ENCODE assay signal across 25 mouse cellular contexts in the genomic region with DNA sequence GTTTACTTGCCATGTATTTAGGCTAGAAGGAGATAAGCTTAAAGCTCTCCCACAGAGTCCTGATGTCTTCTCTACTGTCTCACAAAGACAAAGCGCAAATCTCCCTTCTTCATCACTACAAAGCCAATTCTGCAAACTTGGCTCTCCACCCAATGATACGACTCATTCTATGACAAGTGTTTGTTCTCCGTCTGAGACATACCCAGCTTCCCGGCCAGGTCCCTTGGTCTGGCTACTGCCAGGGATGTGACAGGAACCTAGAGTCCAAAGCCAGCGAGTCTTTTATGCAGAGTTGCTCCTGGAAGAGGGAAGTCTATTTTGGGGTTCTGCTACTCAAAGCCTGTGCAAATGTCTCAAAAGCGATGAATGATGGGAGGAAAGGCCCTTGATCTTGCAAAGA.
DNase-seq lines count a peak whose midpoint lies in the region; ATAC-seq and TF ChIP-seq lines count a peak whose summit lies in the region.
"Had no signal": no experiment of that assay in that cellular context is flagged by ENCODE, and none has a peak within 500 bp of the region (broad histone marks: within the 10 kb centered on the region; RNA-seq: fewer than 3 reads in every experiment).

No protein-coding gene starts in this region.

- peaks cover 3% of the 10 kb centered on the region; the same call in 1 of the 2 replicates for H3K4me1 ChIP-seq in forebrain, postnatal 0 days (ENCODE audit: insufficient read depth)
- H3K4me1 ChIP-seq in forebrain, embryonic 15.5 days = peaks cover 19% of the 10 kb centered on the region
- no peaks in the 10 kb centered on the region for H3K4me1 ChIP-seq in midbrain, embryonic 13.5 days (replicated peaks)

- no peak for DNase-seq in forebrain, postnatal 0 days
- peak; percentile 61 for DNase-seq in lung, postnatal 10 days
- DNase-seq in lung, adult 18-20 months = no peak
- DNase-seq in Muller cell, postnatal 12 days (ENCODE audit: inconsistent ontology term) = peak; percentile 62
- DNase-seq in adrenal gland, postnatal 14 days = peak; percentile 37
- no peak for DNase-seq in left cerebral cortex, postnatal 25 days (ENCODE audit: low spot score in 2 of 2)
- DNase-seq: B cell, adult 2 months; cerebellum, adult 18-20 months; cerebellum, adult 9-11 months; cerebellum, postnatal 36 days; gastrocnemius, postnatal 36 days; heart, adult 18-20 months; heart, postnatal 14 days had no signal

- intact Hi-C loops in left cerebral cortex, postnatal 25 days (cut with DNase I) = no loop called here

- H3K27ac ChIP-seq in forebrain, postnatal 0 days (ENCODE audit: low read depth, low read length) = no peak overlapping the region
- H3K27ac ChIP-seq in forebrain, embryonic 15.5 days (replicated peaks) = no peak overlapping the region
- H3K27ac ChIP-seq in midbrain, embryonic 13.5 days = no peak overlapping the region
- H3K27ac ChIP-seq: embryonic facial prominence, embryonic 10.5 days; forebrain, embryonic 13.5 days; heart, embryonic 10.5 days; heart, embryonic 15.5 days; hindbrain, embryonic 13.5 days; hindbrain, postnatal 0 days had no signal

- WGBS in forebrain, postnatal 0 days = 72% methylated on average over 6 of the region's 6 CpGs
- WGBS in forebrain, embryonic 15.5 days = 83% methylated on average over 6 of the region's 6 CpGs
- 90% methylated on average over 6 of the region's 6 CpGs for WGBS in midbrain, embryonic 13.5 days

- H3K4me3 ChIP-seq in forebrain, postnatal 0 days (ENCODE audit: low read depth, low read length) = no peak overlapping the region
- no peak overlapping the region for H3K4me3 ChIP-seq in forebrain, embryonic 15.5 days
- no peak overlapping the region for H3K4me3 ChIP-seq in midbrain, embryonic 13.5 days (replicated peaks)
- H3K4me3 ChIP-seq: embryonic facial prominence, embryonic 10.5 days; forebrain, embryonic 13.5 days; heart, embryonic 10.5 days; heart, embryonic 15.5 days; hindbrain, embryonic 13.5 days had no signal

- no peaks in the 10 kb centered on the region for H3K36me3 ChIP-seq in forebrain, postnatal 0 days (ENCODE audit: insufficient read depth)
- H3K36me3 ChIP-seq in forebrain, embryonic 15.5 days = no peaks in the 10 kb centered on the region
- H3K36me3 ChIP-seq in midbrain, embryonic 13.5 days = no peaks in the 10 kb centered on the region
- H3K36me3 ChIP-seq: G1E had no signal

- no peaks in the 10 kb centered on the region for H3K9me3 ChIP-seq in forebrain, postnatal 0 days (ENCODE audit: low read length)
- H3K9me3 ChIP-seq in forebrain, embryonic 15.5 days = no peaks in the 10 kb centered on the region
- 0 out of 2 replicates have a peak, but pooled peaks cover 3% of the 10 kb centered on the region for H3K9me3 ChIP-seq in midbrain, embryonic 13.5 days
- H3K9me3 ChIP-seq: heart, embryonic 10.5 days; heart, embryonic 15.5 days; hindbrain, embryonic 13.5 days had no signal

- no peak for TF ChIP-seq CTCF in forebrain, postnatal 0 days (IDR thresholded peaks at IDR 0.05; ENCODE audit: low read depth)

- no peak overlapping the region for H3K4me2 ChIP-seq in forebrain, postnatal 0 days (ENCODE audit: low read depth)
- no peak overlapping the region for H3K4me2 ChIP-seq in forebrain, embryonic 15.5 days (replicated peaks)
- no peak overlapping the region for H3K4me2 ChIP-seq in midbrain, embryonic 13.5 days (replicated peaks)
- H3K4me2 ChIP-seq: forebrain, embryonic 13.5 days; heart, embryonic 15.5 days; hindbrain, embryonic 13.5 days had no signal

- no peaks in the 10 kb centered on the region for H3K27me3 ChIP-seq in forebrain, postnatal 0 days (ENCODE audit: insufficient read depth, low read length)
- H3K27me3 ChIP-seq in forebrain, embryonic 15.5 days = no peaks in the 10 kb centered on the region
- no peaks in the 10 kb centered on the region for H3K27me3 ChIP-seq in midbrain, embryonic 13.5 days
- H3K27me3 ChIP-seq: forebrain, embryonic 13.5 days; heart, embryonic 15.5 days; hindbrain, embryonic 13.5 days; Patski had no signal

- H3K9ac ChIP-seq in forebrain, postnatal 0 days = no peak overlapping the region
- H3K9ac ChIP-seq in forebrain, embryonic 15.5 days (replicated peaks) = no peak overlapping the region
- no peak overlapping the region for H3K9ac ChIP-seq in midbrain, embryonic 13.5 days (replicated peaks)
- H3K9ac ChIP-seq: forebrain, embryonic 13.5 days; heart, embryonic 15.5 days; hindbrain, embryonic 13.5 days had no signal

- peak; percentile 44; the same call in 1 of the 2 replicates for ATAC-seq in forebrain, postnatal 0 days
- no peak for ATAC-seq in forebrain, embryonic 15.5 days (replicated peaks)
- no peak for ATAC-seq in midbrain, embryonic 13.5 days
- ATAC-seq: activated CD4-positive, CD25-positive, alpha-beta regulatory T cell, adult 4 months; CD4-positive, CD25-positive, alpha-beta regulatory T cell, adult 4 months; forebrain, embryonic 13.5 days; hindbrain, postnatal 0 days; Patski had no signal

Comparison
In these comparisons a context has a peak if more than half of its experiments do, and no peak if none do; other contexts are left out.
1. DNase-seq: peak in lung, postnatal 10 days (single experiment), Muller cell, postnatal 12 days (single experiment) and adrenal gland, postnatal 14 days (single experiment); none in forebrain, postnatal 0 days (single experiment), lung, adult 18-20 months (0 of 2) and left cerebral cortex, postnatal 25 days (0 of 2).